Mouse (Mus musculus) cerebellum, adult 9-10 months (tissue): ENCODE data around the gene Ivd.

Source experiments
- DNase-seq: peaks from one replicate; pipeline ENCODE4 v3.0.0; 2022

The Ivd gene

DNA sequence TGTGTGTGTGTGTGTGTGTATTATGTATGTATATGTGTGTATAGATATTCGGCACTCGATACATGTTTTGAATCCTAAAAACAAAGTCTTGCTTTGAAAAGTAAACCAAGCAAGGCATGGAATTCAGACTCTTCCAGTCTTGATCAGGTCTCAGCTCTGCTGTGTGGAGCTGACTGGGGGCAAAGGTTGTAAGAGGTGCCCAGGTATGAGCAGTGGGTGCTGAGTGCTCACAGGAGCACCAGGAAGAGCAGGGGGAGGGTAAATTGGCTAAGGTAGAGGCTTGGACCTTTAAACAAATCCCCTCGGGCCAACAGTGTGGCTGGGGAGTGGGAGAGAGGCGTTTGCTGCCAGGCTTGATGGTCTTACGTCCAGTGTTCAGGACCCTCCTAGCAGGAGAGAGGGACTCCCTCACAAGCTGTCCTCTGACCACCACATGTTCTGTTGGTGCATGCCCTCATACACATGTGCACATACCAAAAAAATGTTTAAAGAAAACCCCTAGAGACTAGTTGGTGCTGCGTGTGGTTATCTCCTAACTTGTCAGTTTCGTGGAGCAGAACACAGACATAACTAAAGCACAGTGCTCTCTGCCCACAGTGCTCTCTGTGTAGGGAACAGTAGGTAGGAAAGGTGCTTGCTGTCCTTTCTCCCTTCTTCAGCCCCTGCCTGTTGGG, 49.0 kb downstream of the Ivd start:
- DNase-seq: peak; percentile 5

DNA sequence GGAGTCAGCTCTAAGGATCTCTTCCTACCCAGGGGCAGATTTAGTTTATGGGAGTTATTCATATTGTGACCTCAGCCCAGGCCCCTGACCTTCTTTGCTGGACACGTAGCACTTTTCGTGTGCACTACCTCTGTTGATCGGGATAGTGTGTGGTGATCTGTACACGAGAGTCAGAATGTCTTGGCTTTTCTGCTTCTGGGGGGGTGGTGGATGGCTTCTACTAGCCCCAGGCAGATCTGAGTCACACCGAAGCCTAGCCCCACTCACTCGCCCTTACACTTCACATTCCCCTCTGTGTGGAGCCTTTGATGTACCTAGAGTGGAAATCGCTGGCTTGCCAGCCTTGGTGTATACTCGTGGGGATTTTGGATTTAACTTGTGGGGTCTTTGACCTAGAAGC, 51.0 kb downstream of the Ivd start:
- peak; percentile 22 for DNase-seq

DNA sequence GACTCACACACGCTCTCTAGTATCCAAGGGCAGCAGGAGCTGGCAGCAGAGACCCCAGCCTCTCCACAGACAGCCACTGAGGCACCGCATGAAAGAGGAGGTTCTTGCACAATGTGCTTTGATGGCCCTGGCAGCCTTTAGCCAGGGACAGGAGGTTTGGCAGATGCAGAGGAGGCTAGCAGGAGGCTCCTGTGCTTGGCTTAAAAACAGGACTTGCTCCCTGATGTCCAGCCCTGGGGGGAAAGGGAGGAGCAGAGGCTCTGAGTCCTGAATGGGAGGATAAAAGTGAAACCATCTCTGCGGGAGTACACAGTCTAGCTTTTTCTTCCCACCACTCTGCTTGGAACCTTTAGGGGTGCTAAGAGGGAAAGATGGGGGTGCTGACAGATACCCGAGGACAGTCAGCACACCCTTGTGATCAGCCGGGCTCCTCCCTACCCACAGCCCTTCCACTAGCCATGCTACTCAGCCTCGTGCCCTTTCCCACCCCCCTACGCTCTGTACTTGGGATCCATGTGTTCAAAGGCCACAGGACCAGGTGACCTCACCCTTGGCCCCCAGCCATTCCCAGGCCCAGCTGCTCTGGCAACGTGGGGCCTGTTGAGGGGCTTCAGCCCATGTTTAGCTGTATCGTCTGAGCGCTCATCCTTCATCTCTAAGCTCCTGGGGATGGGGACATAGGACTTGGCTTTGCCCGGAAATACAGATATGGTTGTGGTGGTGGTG, 52.0 kb downstream of the Ivd start:
- peak; percentile 73 for DNase-seq

DNA sequence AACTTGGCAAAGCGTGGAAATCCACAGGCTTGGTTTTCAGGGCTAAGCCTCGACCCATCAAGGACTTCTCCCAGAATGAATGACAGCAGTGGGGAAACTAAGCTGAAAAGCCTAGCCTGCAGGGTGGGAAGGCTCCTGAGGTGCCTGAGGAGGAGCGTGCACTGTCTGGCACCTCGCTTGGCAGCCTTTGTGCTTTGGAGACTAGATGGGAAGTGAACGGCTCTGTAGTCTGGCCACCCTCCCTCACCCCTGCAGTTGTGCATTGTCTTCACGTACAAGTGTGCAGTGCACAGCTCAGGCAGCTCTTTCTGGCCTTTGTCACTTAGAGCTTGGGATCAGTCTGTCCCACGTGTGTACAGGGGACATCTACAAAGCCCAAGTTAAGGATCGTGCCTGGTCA, 52.9 kb downstream of the Ivd start:
- DNase-seq: peak; percentile 38

DNA sequence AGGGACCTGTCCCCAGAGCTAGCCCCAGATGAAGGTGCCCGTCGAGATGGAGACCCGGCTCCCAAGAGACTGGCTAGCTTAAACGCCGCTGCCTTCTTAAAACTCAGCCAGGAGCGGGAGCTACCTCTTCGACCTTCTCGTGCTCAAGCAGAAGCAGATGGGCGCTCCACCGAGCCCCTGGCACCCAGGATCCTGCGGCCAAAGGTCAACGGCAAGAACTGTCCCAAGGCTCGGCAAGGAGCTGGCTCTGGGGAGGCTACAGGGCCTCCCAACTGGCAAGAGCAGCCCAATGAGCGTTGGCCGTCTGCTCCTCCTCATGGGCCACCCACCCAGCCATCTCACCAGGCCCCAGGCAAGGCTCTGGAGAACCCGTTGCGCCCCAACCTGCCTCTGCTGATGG, 54.7 kb downstream of the Ivd start:
- DNase-seq: peak; percentile 7

DNA sequence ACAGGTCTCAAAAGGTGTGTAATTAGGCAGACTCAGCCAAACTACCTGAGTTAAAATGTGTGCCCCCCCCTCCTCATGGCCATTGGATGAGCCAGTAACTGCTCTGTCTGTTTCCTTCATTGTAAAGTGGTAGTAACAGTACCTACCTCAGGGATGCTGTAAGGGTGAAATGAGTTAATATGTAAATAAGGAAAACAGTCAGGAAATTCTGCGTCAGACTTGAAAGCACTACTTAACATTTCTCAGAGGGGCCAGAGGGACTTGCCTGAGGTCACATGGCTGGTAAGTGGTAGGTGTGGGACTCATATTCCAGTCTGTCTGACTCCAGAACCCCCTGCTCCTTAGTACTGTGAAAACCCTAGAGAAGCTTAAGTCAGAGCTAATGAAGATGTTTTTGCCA, 56.8 kb downstream of the Ivd start:
- DNase-seq: no peak

DNA sequence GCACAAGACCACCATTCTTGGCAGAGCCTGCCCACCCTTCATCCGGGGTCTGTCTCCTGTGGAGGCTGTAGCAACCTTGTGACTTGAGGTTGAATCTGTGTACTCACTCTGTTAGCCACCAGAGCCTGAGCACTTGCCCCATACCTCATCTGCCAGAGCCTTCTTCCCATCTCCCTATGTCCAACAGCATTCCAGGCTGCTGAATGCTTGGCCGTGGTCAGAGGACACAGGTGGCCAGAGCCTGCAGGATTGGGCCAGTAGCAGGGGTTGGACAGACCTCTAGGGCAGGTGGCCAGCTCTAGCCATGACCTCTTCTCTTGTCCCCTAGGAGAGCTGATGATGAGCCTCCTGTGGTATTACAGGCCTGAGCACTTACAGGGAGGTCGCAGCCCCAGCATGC, 58.7 kb downstream of the Ivd start:
- peak; percentile 26 for DNase-seq

DNA sequence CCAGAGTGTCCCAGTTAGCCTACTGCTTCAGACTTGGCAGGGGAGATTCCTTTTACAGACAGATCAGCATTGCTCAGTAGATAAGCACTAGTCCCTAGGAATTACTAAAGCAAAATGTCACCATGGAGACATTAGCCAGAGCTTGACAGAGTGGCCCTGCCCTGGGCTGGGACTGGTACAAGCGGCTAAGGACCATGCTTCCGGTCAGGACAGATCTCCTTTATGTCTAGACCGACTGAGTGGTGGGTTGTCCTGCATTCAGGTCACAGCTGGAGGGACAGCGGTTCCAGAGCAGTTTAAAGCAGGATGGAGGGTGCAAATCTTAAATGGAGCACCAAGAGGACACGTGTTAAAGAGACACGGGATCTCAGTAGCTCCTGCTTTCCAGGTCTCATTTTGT, 64.2 kb downstream of the Ivd start:
- peak; percentile 38 for DNase-seq

DNA sequence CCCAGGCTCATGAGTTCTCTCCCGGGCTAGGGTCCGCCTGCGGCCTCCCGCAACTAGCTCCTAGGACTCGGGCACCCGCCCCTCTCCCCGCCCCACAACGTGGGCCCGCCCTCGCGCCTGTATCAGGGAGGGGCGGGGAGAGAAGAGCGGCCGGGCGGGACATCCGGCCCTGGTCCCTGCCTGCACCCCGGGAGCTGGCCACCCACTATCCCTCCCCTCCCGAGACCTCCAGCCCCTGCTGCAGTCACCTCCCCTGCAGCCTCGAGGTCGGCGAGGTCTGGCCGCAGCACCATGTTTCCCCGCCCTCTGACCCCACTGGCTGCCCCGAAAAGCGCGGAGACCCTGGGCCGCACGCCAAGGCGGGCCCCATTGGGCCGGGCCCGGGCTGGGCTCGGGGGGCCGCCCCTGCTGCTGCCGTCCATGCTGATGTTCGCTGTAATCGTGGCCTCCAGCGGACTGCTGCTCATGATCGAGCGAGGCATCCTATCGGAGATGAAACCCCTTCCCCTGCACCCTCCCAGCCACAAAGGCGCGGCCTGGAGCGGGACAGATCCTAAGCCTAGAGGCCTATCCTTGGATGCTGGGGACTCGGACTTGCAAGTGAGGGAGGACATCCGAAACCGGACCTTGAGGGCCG, 64.7 kb downstream of the Ivd start, which contains the start of gene Chst14:
Chst14 (plus strand) TSS at position 136 of the 637 bp plus-strand sequence.
- peak; percentile 58 for DNase-seq

DNA sequence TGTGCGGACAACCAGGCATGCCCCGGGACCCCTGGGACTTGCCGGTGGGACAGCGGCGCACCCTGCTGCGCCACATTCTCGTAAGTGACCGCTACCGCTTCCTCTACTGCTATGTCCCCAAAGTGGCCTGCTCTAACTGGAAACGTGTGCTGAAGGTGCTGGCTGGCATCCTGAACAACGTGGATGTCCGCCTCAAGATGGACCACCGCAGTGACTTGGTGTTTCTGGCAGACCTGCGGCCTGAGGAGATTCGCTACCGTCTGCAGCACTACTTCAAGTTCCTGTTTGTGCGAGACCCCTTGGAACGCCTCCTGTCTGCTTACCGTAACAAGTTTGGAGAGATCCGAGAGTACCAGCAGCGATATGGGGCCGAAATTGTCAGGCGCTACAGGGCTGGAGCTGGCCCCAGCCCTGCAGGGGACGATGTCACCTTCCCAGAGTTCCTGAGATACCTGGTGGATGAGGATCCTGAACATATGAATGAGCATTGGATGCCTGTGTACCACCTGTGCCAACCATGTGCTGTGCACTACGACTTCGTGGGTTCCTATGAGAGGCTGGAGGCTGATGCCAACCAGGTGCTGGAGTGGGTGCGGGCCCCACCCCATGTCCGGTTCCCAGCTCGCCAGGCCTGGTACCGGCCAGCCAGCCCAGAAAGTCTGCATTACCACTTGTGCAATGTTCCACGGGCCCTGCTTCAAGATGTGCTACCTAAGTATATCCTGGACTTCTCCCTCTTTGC, 65.4 kb downstream of the Ivd start:
- DNase-seq: peak; percentile 31
